Mouse (Mus musculus) cerebellum, adult 2 months (tissue): ENCODE results near the gene Gm49380.

Experiments
- CTCF ChIP-seq: fragments of 200-500 bp; IDR thresholded peaks from 2 replicates; pipeline ENCODE4 v1.5.1; 2011; ENCODE audit warnings: low read depth, mild to moderate bottlenecking, control low read depth, low read length, moderate library complexity, borderline replicate concordance; ENCODE audit not compliant: insufficient read depth
- POLR2A ChIP-seq: fragments of 200-500 bp; IDR thresholded peaks from 2 replicates; pipeline ENCODE4 v1.6.1; 2011; ENCODE audit warnings: low read length, control low read depth, borderline replicate concordance; ENCODE audit not compliant: insufficient read depth

DNA sequence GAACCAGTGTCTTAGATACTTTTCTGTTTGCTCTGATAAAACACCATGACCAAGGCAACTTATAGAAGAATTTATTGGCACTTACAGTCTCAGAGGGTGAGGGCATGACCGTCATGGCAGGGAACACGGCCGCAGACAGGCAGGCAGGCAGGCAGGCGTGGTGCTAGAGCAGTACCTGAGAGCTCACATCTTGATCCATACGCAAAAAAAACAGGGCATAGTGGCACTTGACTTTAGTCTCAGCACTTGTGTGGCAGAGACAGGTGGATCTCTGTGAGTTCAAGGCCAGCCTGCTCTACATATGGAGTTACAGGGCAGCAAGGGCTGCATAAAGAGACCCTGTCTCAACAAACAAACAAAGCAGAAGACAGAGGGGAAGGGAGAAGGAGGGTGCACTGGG lies 80.0 kb downstream of the Gm49380 start:
- TF ChIP-seq POLR2A, result no peak
- no peak for TF ChIP-seq CTCF
